Mouse (Mus musculus) bone marrow, adult 2 months (tissue): Measurements from ENCODE around the gene Tmsb10. TPM values are rescaled to one million over a fixed set of nuclear protein-coding genes. Genes with fewer than 3 reads are reported as not detected.

Experiments used
- H3K27ac ChIP-seq: fragments of 200-500 bp; 2 replicates; pipeline ENCODE4 v1.5.1; 2012; ENCODE audit warnings: low read depth, mild to moderate bottlenecking, control low read depth, inconsistent platforms, low read length; ENCODE audit not compliant: control insufficient read depth, poor library complexity, insufficient read depth
- H3K4me1 ChIP-seq: fragments of 200-500 bp; 2 replicates; pipeline ENCODE4 v1.6.1; 2011; ENCODE audit warnings: low read length; ENCODE audit not compliant: control insufficient read depth, insufficient read depth
- H3K4me3 ChIP-seq: fragments of 200-500 bp; replicated peaks from 2 replicates; pipeline ENCODE3; 2011; ENCODE audit warnings: mild to moderate bottlenecking, low read depth, low read length, control low read depth; ENCODE audit not compliant: control insufficient read depth
- CTCF ChIP-seq: fragments of 200-500 bp; IDR thresholded peaks from 2 replicates; pipeline ENCODE4 v1.5.1; 2011; ENCODE audit warnings: low read length, control low read depth; ENCODE audit not compliant: control insufficient read depth, insufficient read depth
- POLR2A ChIP-seq: fragments of 200-500 bp; IDR thresholded peaks from 2 replicates; pipeline ENCODE4 v1.6.1; 2011; ENCODE audit warnings: low read depth, mild to moderate bottlenecking, control low read depth, low read length, borderline replicate concordance; ENCODE audit not compliant: control insufficient read depth
- WGBS: fragments of 180-500 bp; shearing (Covaris S2); methylation state at CpG from one replicate; pipeline ENCODE4 v1.1.7; 2018; 5-methylcytosine and 5-hydroxymethylcytosine counted together
- polyA plus RNA-seq: library from polyadenylated mRNA; stranded (reverse); fragments of >200 nt; gene quantifications from 2 replicates; pipeline ENCODE4 v1.2.4, GENCODE M21; 2011; ENCODE audit warnings: low replicate concordance; ENCODE audit not compliant: missing spikeins, insufficient read depth, insufficient read length

Gene Tmsb10
- polyA plus RNA-seq, 1 experiment: 517 TPM

- WGBS: 69% methylated on average over 4 of the region's 4 CpGs
- Histone ChIP-seq H3K27ac (no peak overlapping the region), H3K4me1 (no peaks in the 10 kb centered on the region; the same call in 1 of the 2 replicates), H3K4me3 (no peak overlapping the region)
- TF ChIP-seq CTCF: no peak
- TF ChIP-seq POLR2A: no peak
Observed at GRCm38 (mm10) chr6:72929795-72930398, 28.7 kb downstream of the Tmsb10 start.

GRCm38 (mm10) chr6:72926755-72927482, 31.6 kb downstream of the Tmsb10 start:
- no peak overlapping the region for H3K27ac ChIP-seq
- no peaks in the 10 kb centered on the region for H3K4me1 ChIP-seq
- H3K4me3 ChIP-seq: no peak overlapping the region
- TF ChIP-seq POLR2A: no peak
- TF ChIP-seq CTCF: no peak
- WGBS: 48% methylated on average over 9 of the region's 9 CpGs

GRCm38 (mm10) chr6:72926031-72926430, 32.5 kb downstream of the Tmsb10 start:
- H3K4me3 ChIP-seq: no peak overlapping the region
- TF ChIP-seq POLR2A (no peak), CTCF (no peak)
- no peak overlapping the region for H3K27ac ChIP-seq
- 69% methylated on average over 4 of the region's 4 CpGs for WGBS
- H3K4me1 ChIP-seq: no peaks in the 10 kb centered on the region

- WGBS: 84% methylated on average over 8 of the region's 8 CpGs
- Histone ChIP-seq H3K4me3 (no peak overlapping the region), H3K27ac (no peak overlapping the region), H3K4me1 (no peaks in the 10 kb centered on the region)
- TF ChIP-seq POLR2A: no peak
- no peak for TF ChIP-seq CTCF
Observed at GRCm38 (mm10) chr6:72923381-72923780, 35.2 kb downstream of the Tmsb10 start.

GRCm38 (mm10) chr6:72921081-72921480, 37.5 kb downstream of the Tmsb10 start:
- H3K27ac ChIP-seq: no peak overlapping the region
- TF ChIP-seq CTCF (no peak), POLR2A (no peak)
- H3K4me3 ChIP-seq: no peak overlapping the region
- WGBS: 90% methylated on average over 3 of the region's 3 CpGs
- H3K4me1 ChIP-seq: no peaks in the 10 kb centered on the region

- 72% methylated on average over 9 of the region's 9 CpGs for WGBS
- TF ChIP-seq CTCF (no peak), POLR2A (no peak)
- Histone ChIP-seq H3K27ac (no peak overlapping the region), H3K4me3 (no peak overlapping the region), H3K4me1 (no peaks in the 10 kb centered on the region)
Observed at GRCm38 (mm10) chr6:72918510-72919033, 40.0 kb downstream of the Tmsb10 start.

- no peak overlapping the region for H3K4me3 ChIP-seq
- no peaks in the 10 kb centered on the region for H3K4me1 ChIP-seq
- H3K27ac ChIP-seq: no peak overlapping the region
- WGBS: 52% methylated on average over 7 of the region's 7 CpGs
- TF ChIP-seq POLR2A (no peak), CTCF (no peak)
Observed at GRCm38 (mm10) chr6:72916330-72916729, 42.2 kb downstream of the Tmsb10 start.

GRCm38 (mm10) chr6:72914087-72914749, 44.3 kb downstream of the Tmsb10 start:
- WGBS: 71% methylated on average over 6 of the region's 6 CpGs
- no peak for TF ChIP-seq CTCF
- no peak for TF ChIP-seq POLR2A

More at GRCm38 (mm10) chr6:72914087-72914749, 44.3 kb downstream of the Tmsb10 start:
- Histone ChIP-seq H3K4me3 (no peak overlapping the region), H3K27ac (no peak overlapping the region), H3K4me1 (no peaks in the 10 kb centered on the region)
